Mouse (Mus musculus) erythroid progenitor cell, adult 5-6 weeks (primary cell): ENCODE data around the gene Tbc1d22a. TPM values are rescaled to one million over a fixed set of nuclear protein-coding genes. Genes with fewer than 3 reads are reported as not detected.
"Not testable (repeated sequence)": the region's sequence is repeated elsewhere in the genome, so short reads cannot be mapped to it uniquely, and the experiment has no call there.

Experiments used
- ATAC-seq: replicated peaks from 2 replicates; pipeline ENCODE4 v1.8.0; 2016; ENCODE audit warnings: moderate number of reproducible peaks, mild to moderate bottlenecking, moderate TSS enrichment, inconsistent platforms; ENCODE audit not compliant: poor library complexity, low FRiP score, severe bottlenecking
- total RNA-seq, 2 experiments: library from RNA; stranded (forward) in 1 of 2; stranded (reverse) in 1 of 2; fragments of 150-400 nt in 1 of 2; fragments of 186-747, 209-891 nt in 1 of 2; gene quantifications; 2 replicates each; pipeline versions ENCODE4 v1.2.3 to v1.2.4; 2015 to 2017; ENCODE audit warnings: low replicate concordance in 2 of 2

Tbc1d22a gene
- total RNA-seq (2015; ENCODE audit: low replicate concordance), result 7.6 and 9.2 TPM in 2 replicates
- 8.2 and 12.9 TPM in 2 replicates for total RNA-seq (2017; ENCODE audit: low replicate concordance)

DNA sequence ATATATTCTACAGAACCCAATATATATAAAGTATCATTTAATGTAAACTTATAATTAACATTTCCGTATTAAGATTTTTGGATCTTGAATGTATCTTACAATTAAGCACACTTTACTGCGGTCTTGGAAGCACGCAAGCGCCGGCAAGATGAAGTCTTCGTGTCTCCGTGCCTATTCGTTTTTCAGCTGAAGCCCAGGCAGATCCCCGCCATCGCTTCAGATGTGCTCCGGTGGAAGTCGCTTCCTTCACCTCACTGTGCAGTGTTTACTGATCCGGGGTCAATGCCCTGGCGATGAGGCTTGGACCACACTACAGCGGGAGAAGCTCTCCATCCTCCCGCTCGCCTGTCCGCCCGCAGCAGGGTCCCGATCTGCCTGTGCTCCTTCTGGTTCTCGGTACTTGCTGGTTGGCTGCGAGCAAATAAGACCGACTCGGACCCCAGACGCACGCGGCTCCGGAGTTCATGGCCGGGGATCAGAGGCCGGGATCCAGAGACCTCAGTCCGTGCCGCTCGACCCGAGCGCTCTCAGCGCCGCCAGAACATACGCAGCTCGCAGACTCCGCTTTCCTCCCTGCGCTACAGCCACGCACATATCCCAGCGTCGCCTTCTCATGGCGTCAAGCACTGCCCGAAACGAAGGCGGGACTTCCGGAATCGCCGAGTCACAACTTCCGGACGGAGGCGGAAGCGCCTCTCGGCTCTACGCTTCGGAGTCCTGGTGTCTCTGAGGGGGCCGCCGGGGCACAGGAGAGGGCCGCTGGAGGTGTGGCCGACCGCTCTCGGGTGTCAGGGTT, at the start of gene Tbc1d22a:
Tbc1d22a (plus strand) TSS at position 707 of the 796 bp plus-strand sequence.
- ATAC-seq, result peak; percentile 94

DNA sequence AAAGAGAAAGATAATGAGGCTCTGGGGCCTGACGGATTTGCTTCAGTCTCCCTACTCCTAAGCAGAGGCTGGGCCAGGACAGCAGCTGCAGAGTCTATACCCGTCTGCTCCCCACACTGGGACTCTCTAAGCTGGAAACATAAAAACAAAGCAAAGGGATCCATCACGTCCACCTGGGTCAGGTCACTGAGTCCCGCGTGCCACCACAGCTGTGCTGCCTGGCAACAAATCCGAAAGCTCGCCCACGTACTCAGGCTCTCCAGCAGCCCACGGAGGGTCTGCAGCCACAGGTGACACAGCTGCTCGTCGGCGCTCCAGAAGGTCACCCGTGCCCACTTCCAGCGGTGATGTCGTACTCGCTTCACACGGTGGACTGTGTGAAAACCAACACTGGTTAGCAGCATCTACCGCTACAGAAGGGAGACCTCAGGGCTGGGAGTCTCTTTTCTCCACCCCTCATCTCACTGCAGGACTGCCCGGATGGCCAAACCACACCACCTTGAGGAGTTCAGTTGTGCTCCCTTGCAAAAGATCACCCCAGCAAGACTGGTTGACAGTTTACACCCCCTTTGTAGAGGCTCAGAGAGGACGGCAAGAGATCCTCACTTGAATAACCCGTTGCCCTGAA, 49.4 kb upstream of the Tbc1d22a start:
- ATAC-seq, result no peak

- ATAC-seq, result no peak
Observed at GRCm38 (mm10) chr15:86165811-86166590, 48.3 kb upstream of the Tbc1d22a start.

- no peak for ATAC-seq
Observed at GRCm38 (mm10) chr15:86167032-86167655, 47.1 kb upstream of the Tbc1d22a start.

DNA sequence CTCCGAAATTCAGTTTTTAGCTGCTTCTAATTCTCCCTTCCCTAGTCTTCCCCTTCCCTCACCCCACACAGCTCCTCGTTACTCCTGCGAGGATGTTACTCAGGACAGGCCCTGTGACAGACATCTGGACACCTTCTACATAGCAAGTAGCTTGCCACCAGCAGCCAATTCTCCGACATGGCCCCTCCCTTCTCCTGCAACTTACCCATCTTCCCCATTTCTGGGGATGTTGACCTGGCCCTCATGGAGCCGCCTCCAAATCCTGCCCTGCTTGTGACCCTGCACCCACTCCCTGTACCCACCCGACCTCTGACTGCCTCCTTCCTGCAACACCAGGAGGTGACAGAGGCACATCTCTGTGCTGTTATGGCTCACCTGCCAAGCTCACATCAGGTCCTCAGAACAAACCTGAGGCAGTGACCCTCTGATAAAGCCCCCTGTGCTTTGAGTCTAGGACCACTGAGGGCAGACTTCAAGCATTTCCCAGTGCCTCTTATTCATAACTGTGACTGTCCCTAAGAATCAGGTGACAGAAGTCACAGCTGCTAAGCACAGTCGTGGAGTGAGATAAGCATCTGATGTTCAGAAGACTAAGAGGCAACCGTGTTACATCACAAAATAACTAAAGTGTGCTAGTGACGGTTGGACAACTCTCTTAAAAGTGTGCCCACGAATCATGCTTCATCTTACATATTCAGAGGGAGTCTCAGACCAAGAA, 46.3 kb upstream of the Tbc1d22a start:
- no peak for ATAC-seq

GRCm38 (mm10) chr15:86168505-86168867, 45.8 kb upstream of the Tbc1d22a start:
- ATAC-seq, result no peak

- no peak for ATAC-seq
Observed at GRCm38 (mm10) chr15:86168941-86169816, 45.1 kb upstream of the Tbc1d22a start.

GRCm38 (mm10) chr15:86169817-86170110, 44.5 kb upstream of the Tbc1d22a start:
- no peak for ATAC-seq

GRCm38 (mm10) chr15:86171316-86171715, 42.9 kb upstream of the Tbc1d22a start:
- no peak for ATAC-seq

DNA sequence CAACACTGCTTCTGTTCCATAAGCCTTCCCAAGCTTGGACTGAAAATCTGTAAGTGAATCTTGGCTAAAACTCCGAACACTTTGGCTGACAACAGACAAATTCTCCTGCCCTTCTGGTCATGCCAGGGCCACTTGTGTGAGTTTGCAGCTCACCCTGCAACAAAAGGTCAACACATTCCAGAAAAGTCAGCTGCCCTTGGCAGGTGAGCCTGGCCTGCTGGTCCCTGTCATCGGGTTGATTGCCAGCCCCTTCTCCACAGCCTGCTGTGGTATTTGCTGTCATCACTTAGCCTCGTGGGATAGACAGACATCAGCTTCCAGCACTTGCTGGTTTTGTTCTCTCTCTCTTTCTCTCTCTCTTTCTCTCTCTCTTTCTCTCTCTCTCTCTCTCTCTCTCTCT, 42.1 kb upstream of the Tbc1d22a start:
- ATAC-seq, result no peak

DNA sequence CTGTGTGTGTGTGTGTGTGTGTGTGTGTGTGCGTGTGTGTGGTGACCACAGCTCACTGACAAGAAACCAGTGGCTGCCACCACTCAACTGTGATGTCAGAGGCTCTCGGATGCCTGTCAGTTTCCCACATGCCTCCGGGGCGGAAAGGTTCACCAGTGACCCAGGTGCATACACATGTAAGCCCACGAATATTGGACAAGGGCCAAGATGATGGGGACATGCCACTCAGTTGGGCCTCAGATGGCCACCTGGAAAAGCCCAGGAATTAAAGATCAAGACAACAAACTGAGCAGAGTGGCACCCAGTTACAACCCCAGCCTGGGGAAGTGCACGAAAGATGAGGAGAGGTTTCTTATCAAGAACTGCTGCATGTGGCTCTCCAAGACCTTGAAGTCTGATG, 41.7 kb upstream of the Tbc1d22a start:
- ATAC-seq, result no peak

- ATAC-seq, result no peak
Observed at GRCm38 (mm10) chr15:86173136-86173985, 40.9 kb upstream of the Tbc1d22a start.

DNA sequence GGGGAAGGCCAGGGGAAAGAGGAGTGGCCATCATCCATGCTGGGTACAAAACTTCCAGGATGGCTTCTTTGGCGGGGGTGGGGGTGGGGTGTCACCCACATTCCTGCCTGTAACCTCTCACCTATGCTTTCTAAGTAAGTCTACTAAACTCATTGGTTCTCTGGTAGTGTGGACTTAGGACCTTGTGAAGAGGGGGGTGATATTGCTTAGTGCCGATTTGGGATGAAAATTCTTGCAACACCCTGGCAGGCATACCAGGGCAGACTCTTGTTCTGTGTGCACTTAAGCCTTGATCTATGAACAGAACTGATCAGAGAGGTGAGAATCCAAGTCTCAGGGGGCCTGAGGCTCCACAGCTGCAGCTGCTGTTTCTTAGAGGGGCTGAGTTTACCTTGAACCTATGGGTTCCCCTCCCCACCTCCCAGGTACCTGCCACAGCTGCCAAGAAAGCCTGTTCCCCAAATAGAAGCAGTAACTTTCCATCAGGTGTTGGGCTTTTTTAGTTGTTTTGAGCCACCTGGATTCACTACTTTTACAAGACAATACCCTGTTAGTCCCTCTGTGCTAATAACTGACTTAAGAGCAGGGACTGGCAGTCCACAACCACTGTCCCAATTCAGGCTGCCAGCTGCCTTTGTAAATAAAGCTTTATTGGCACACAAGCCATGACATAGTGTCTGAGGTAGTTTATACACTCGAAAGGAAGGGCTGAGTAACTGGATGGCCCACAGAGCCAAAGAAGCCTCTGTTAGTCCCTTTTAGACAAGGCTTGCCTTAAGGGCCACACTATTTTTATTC, 38.8 kb upstream of the Tbc1d22a start:
- no peak for ATAC-seq

DNA sequence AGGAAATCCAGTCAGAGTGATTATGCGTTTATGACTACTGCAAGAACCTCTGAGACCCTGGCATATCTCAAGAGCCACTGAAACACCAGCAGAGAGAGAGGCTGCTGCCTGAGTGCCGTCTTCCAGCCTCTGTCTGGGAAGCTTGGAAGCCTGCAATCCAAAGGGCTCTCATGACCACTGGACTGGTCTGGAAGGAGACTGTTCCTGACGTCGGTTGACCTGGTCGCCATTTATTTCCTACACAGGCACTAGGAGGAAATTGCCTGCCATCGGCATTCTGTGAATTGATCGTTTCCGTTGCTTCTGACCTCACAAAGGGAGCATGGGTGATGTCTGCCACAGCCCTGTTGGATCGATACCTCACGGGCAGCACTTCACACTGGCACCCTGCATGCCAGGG, 38.1 kb upstream of the Tbc1d22a start:
- ATAC-seq, result no peak

- no peak for ATAC-seq
Observed at GRCm38 (mm10) chr15:86176771-86177702, 37.2 kb upstream of the Tbc1d22a start.

- not testable (repeated sequence) for ATAC-seq
Observed at GRCm38 (mm10) chr15:86177703-86178251, 36.5 kb upstream of the Tbc1d22a start.
